Mouse (Mus musculus) ES-Bruce4 (cell line): ENCODE data around the gene Timm50.

ENCODE experiments used
- CTCF ChIP-seq: IDR thresholded peaks from one replicate; pipeline ENCODE4 v1.8.1; 2011; ENCODE audit warnings: low read depth, low read length
- POLR2A ChIP-seq: IDR thresholded peaks from one replicate; pipeline ENCODE4 v1.8.1; 2011; ENCODE audit warnings: low read length; ENCODE audit not compliant: insufficient read depth

DNA sequence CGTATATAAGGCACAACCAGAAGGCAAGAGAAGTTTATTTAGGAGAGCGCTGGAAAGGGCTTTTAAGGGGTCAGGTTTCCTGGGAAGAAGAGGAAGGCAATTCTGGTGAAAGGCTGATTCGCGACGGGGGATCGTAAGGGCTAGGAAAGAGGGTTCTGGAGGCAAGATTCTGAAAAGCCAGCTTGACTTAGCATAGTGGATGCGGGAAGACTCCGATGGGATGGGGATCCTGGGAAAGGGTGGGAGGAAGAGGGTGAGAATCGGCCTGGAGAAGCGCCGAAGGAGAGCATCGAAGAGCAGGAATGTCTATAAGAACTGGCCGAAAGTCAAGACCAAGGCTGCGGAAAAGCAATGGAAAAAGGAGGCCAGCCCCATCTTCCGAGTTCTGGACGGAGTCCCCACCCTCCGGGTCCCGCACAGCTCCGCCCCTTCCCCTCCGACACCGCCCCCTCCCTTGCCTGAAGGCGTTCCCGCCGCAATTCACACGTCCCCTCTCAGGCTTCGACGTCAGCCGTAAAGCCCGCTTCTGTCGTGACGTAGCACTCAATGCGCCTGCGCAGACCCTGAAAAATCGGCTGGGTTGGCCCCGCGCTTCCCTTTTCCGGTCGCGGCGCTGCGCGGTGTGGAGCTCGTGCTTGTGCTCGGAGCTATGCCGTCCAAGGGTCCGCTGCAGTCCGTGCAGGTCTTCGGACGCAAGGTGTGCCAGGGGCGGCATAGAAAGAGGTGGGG lies 38.4 kb upstream of the Timm50 start, which contains the start of gene Rps16:
- TF ChIP-seq CTCF (no peak), POLR2A (peak; percentile 66)
